Mouse (Mus musculus): ENCODE results near the gene Eif2ak4.

DNA sequence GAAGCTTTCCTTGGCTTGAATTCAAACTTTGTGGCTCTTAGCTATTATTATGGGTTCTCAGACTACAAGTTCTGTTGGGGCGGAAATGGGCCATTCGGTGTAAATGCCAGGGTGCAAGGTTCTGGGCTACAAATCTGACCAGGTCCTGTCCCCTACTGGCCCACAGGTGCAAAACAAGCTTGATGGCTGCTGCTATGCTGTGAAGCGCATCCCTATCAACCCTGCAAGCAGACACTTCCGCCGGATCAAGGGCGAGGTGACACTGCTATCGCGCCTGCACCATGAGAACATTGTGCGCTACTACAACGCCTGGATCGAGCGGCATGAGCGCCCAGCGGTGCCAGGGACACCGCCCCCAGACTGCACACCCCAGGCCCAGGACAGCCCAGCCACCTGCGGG lies 42.2 kb downstream of the Eif2ak4 start:
- TF ChIP-seq EP300 (IDR thresholded peaks at IDR 0.05; ENCODE audit: low read depth) (no peak), CTCF (IDR thresholded peaks at IDR 0.05; ENCODE audit: low read depth) (no peak)

Data from liver, embryonic 14.5 days (tissue).